10 mouse cellular contexts compared by ENCODE assay signal in the genomic region with DNA sequence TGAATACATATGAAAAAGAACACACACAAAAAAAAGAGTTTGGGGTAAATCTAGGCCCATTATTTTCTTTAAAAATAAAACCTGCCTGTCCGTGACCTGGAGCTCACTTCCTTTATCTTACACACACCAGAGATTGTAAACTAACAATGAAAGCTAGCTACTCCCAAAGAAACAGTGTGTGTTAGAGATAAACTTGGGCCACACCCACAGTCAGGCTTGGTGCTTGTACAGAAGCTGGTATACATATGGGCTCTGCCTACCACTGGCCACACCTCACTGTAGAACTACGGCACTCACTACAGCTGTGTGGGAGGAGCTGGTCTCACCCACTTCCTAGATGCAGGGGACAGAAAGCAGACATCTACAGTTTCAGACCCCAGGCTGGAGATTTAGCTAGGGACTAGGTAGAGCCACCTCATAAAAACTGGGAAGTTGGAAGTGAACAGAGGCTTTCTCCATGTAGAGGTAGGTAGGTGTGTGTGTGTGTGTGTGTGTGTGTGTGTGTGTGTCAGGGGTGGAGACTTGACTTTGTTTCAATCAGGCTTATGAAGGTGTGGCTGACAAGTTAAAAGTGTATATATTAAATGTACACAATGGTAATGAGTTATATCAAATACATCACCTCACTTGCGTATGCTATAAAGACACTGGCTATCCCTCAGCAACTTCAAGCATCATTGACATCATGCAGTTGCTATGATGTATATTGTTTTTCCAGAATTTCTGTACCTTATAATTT. TPM values are rescaled to one million over a fixed set of nuclear protein-coding genes. Genes with fewer than 3 reads are reported as not detected.
DNase-seq lines count a peak whose midpoint lies in the region; ATAC-seq and TF ChIP-seq lines count a peak whose summit lies in the region.
"Had no signal": no experiment of that assay in that cellular context is flagged by ENCODE, and none has a peak within 500 bp of the region (broad histone marks: within the 10 kb centered on the region; RNA-seq: fewer than 3 reads in every experiment).

No protein-coding gene starts in this region.

- no peaks in the 10 kb centered on the region for H3K9me3 ChIP-seq in lung, postnatal 0 days (ENCODE audit: low read length)
- no peaks in the 10 kb centered on the region for H3K9me3 ChIP-seq in liver, embryonic 16.5 days (replicated peaks; ENCODE audit: control insufficient read depth, low read length)
- H3K9me3 ChIP-seq: midbrain, embryonic 15.5 days had no signal

- TF ChIP-seq EP300 in lung, postnatal 0 days (IDR thresholded peaks at IDR 0.05), result no peak

- ATAC-seq in lung, postnatal 0 days, result peak; percentile 67
- ATAC-seq in liver, embryonic 16.5 days (ENCODE audit: low read depth), result peak; percentile 100
- ATAC-seq: midbrain, embryonic 15.5 days had no signal

- WGBS in lung, postnatal 0 days, result 50% methylated on average over 3 of the region's 3 CpGs
- WGBS in liver, embryonic 16.5 days (ENCODE audit: insufficient replicate concordance), result 39% methylated on average over 3 of the region's 3 CpGs

- no peaks in the 10 kb centered on the region for H3K4me1 ChIP-seq in lung, postnatal 0 days (ENCODE audit: insufficient read depth, low read depth, low read length)
- H3K4me1 ChIP-seq in liver, embryonic 16.5 days (ENCODE audit: control insufficient read depth, low read depth, low read length), result peaks cover 21% of the 10 kb centered on the region
- H3K4me1 ChIP-seq: midbrain, embryonic 15.5 days had no signal

- DNase-seq in lung, postnatal 0 days (ENCODE audit: low spot score), result peak; percentile 32
- no peak for DNase-seq in lung, postnatal 4 days
- DNase-seq in c-Kit-positive CD71-positive TER-119-positive erythroid progenitor cells, embryonic 14.5 days (ENCODE audit: low spot score), result peak; percentile 92
- DNase-seq in thymus, postnatal 36 days, result peak; percentile 29 to 54
- no peak for DNase-seq in right cerebral cortex, postnatal 36 days (ENCODE audit: low spot score in 2 of 2)
- DNase-seq in testis, postnatal 10 days (ENCODE audit: low spot score), result no peak
- no peak for DNase-seq in cerebellum, adult 11-12 months
- DNase-seq: heart, postnatal 36 days had no signal

- no peaks in the 10 kb centered on the region for H3K36me3 ChIP-seq in lung, postnatal 0 days (ENCODE audit: insufficient read depth, low read length)
- H3K36me3 ChIP-seq in liver, embryonic 16.5 days (ENCODE audit: control insufficient read depth, insufficient read depth), result no peaks in the 10 kb centered on the region
- H3K36me3 ChIP-seq: midbrain, embryonic 15.5 days had no signal

- H3K4me3 ChIP-seq in lung, postnatal 0 days (ENCODE audit: low read depth, low read length), result no peak overlapping the region
- no peak overlapping the region for H3K4me3 ChIP-seq in liver, embryonic 16.5 days (ENCODE audit: low read depth, low read length)
- H3K4me3 ChIP-seq: midbrain, embryonic 15.5 days had no signal

- H3K27me3 ChIP-seq in lung, postnatal 0 days (replicated peaks; ENCODE audit: insufficient read depth, low read length), result no peaks in the 10 kb centered on the region
- no peaks in the 10 kb centered on the region for H3K27me3 ChIP-seq in liver, embryonic 16.5 days (ENCODE audit: control insufficient read depth, insufficient read depth, low read depth, low read length)
- H3K27me3 ChIP-seq: midbrain, embryonic 15.5 days had no signal

- H3K9ac ChIP-seq in lung, postnatal 0 days (replicated peaks; ENCODE audit: low read depth), result no peak overlapping the region
- H3K9ac ChIP-seq in liver, embryonic 16.5 days (ENCODE audit: low read depth, low read length), result no peak overlapping the region
- H3K9ac ChIP-seq: midbrain, embryonic 15.5 days had no signal

- no peak overlapping the region for H3K27ac ChIP-seq in lung, postnatal 0 days (ENCODE audit: low read length)
- H3K27ac ChIP-seq in liver, embryonic 16.5 days (ENCODE audit: low read length), result peak overlapping the region; percentile 73
- H3K27ac ChIP-seq: midbrain, embryonic 15.5 days had no signal

- TF ChIP-seq CTCF in lung, postnatal 0 days (IDR thresholded peaks at IDR 0.05), result no peak

- H3K4me2 ChIP-seq in lung, postnatal 0 days (replicated peaks; ENCODE audit: low read depth, low read length), result no peak overlapping the region
- H3K4me2 ChIP-seq in liver, embryonic 16.5 days (ENCODE audit: low read depth, low read length), result peak overlapping the region; percentile 41
- H3K4me2 ChIP-seq: midbrain, embryonic 15.5 days had no signal

RNA-seq across cellular contexts. Expression of a gene that starts 41.2 kb away (rescaled TPM):
- polyA plus RNA-seq in lung, postnatal 0 days (2015; fragmentation: Nextera tagmentation; extraction: Ambion mirVana), result 1.2 and 1.3 TPM in 2 replicates
- 0.55 and 0.60 TPM in 2 replicates for polyA plus RNA-seq in liver, embryonic 16.5 days (2015; fragmentation: Nextera tagmentation; extraction: Ambion mirVana)

Comparison
In these comparisons a context has a peak if more than half of its experiments do, and no peak if none do; other contexts are left out.
1. DNase-seq: peak in lung, postnatal 0 days (single experiment), c-Kit-positive CD71-positive TER-119-positive erythroid progenitor cells, embryonic 14.5 days (single experiment) and thymus, postnatal 36 days (2 of 2); none in lung, postnatal 4 days (0 of 2), right cerebral cortex, postnatal 36 days (0 of 2), testis, postnatal 10 days (single experiment) and cerebellum, adult 11-12 months (single experiment).